Mouse (Mus musculus) neural tube, embryonic 13.5 days (tissue): ENCODE data around the gene Cbs. TPM values are rescaled to one million over a fixed set of nuclear protein-coding genes. Genes with fewer than 3 reads are reported as not detected.
A peak's percentile ranks its signal among the peaks of the same experiment; 100 is the strongest.

Experiments used
- ATAC-seq: fragments of 200-750 bp; cut with Nextera tagmentation; 2 replicates; pipeline ENCODE4 v1.8.0; 2017; ENCODE audit warnings: low read depth, mild to moderate bottlenecking, moderate TSS enrichment, moderate library complexity
- H3K27ac ChIP-seq: fragments of 300-500 bp; sonication (generic); replicated peaks from 2 replicates; pipeline ENCODE4 v1.5.1; 2015; ENCODE audit warnings: moderate library complexity, mild to moderate bottlenecking, inconsistent platforms
- H3K27me3 ChIP-seq: fragments of 300-500 bp; sonication (generic); 2 replicates; pipeline ENCODE4 v1.6.1; 2015; ENCODE audit warnings: mild to moderate bottlenecking, inconsistent platforms
- H3K36me3 ChIP-seq: fragments of 300-500 bp; sonication (generic); 2 replicates; pipeline ENCODE4 v1.6.1; 2015; ENCODE audit warnings: mild to moderate bottlenecking, inconsistent platforms
- H3K4me1 ChIP-seq: fragments of 300-500 bp; sonication (generic); replicated peaks from 2 replicates; pipeline ENCODE4 v1.6.1; 2015; ENCODE audit warnings: inconsistent platforms
- H3K4me2 ChIP-seq: fragments of 300-500 bp; sonication (generic); 2 replicates; pipeline ENCODE4 v1.6.1; 2015; ENCODE audit warnings: inconsistent platforms, mild to moderate bottlenecking, moderate library complexity
- H3K4me3 ChIP-seq: fragments of 300-500 bp; sonication (generic); 2 replicates; pipeline ENCODE4 v1.5.1; 2015; ENCODE audit warnings: mild to moderate bottlenecking, inconsistent platforms
- H3K9ac ChIP-seq: fragments of 300-500 bp; sonication (generic); 2 replicates; pipeline ENCODE4 v1.6.1; 2015; ENCODE audit warnings: moderate library complexity, mild to moderate bottlenecking, inconsistent platforms
- H3K9me3 ChIP-seq: fragments of 300-500 bp; sonication (generic); 2 replicates; pipeline ENCODE4 v1.6.1; 2016; ENCODE audit warnings: inconsistent platforms
- WGBS: fragments of 180-500 bp; shearing (Covaris S2); methylation state at CpG from one replicate; pipeline ENCODE4 v1.1.7; 2015; 5-methylcytosine and 5-hydroxymethylcytosine counted together
- polyA plus RNA-seq: library from polyadenylated mRNA; unstranded; fragments of >200 nt; fragmentation: Nextera tagmentation; extraction: Ambion mirVana; gene quantifications from 2 replicates; pipeline ENCODE4 v1.2.1, GENCODE M21; 2015

The Cbs gene
- polyA plus RNA-seq: 6.9 and 8.3 TPM in 2 replicates

GRCm38 (mm10) chr17:31636942-31637811, at the start of gene Cbs:
Cbs (minus strand) TSS chr17:31637238.
- WGBS: 3% methylated on average over 59 of the region's 61 CpGs

GRCm38 (mm10) chr17:31686225-31686564, 49.2 kb upstream of the Cbs start:
- Histone ChIP-seq H3K4me1 (peaks cover 14% of the 10 kb centered on the region), H3K4me2 (no peak overlapping the region), H3K9ac (peak overlapping the region; percentile 41), H3K9me3 (no peaks in the 10 kb centered on the region), H3K4me3 (no peak overlapping the region), H3K36me3 (no peaks in the 10 kb centered on the region), H3K27me3 (no peaks in the 10 kb centered on the region), H3K27ac (peak overlapping the region; percentile 72)
- peak; percentile 8; the same call in 1 of the 2 replicates for ATAC-seq
- WGBS: 49% methylated on average over 3 of the region's 3 CpGs

More at GRCm38 (mm10) chr17:31636942-31637811, at the start of gene Cbs:
- Histone ChIP-seq H3K9ac (peak within 1 kb of the TSS; percentile 70), H3K36me3 (no peaks in the 10 kb centered on the region), H3K27ac (peak within 1 kb of the TSS; percentile 63), H3K9me3 (no peaks in the 10 kb centered on the region), H3K4me3 (peak within 1 kb of the TSS; percentile 53), H3K4me2 (peak within 1 kb of the TSS; percentile 95), H3K4me1 (peaks cover 24% of the 10 kb centered on the region), H3K27me3 (peaks cover 32% of the 10 kb centered on the region)
- ATAC-seq: peak; percentile 82

- H3K9ac ChIP-seq: peak overlapping the region; percentile 41
- H3K4me2 ChIP-seq: 0 out of 2 replicates have a peak overlapping the region, but pooled peaks have one; percentile 0
- no peaks in the 10 kb centered on the region for H3K36me3 ChIP-seq
- H3K9me3 ChIP-seq: no peaks in the 10 kb centered on the region
- H3K27ac ChIP-seq: peak overlapping the region; percentile 72
- peaks cover 14% of the 10 kb centered on the region for H3K4me1 ChIP-seq
- WGBS: 12% methylated on average over 17 of the region's 17 CpGs
- ATAC-seq: peak; percentile 85
- H3K27me3 ChIP-seq: no peaks in the 10 kb centered on the region
- H3K4me3 ChIP-seq: no peak overlapping the region
Measured at GRCm38 (mm10) chr17:31685514-31686224, 48.6 kb upstream of the Cbs start.

- no peaks in the 10 kb centered on the region for H3K27me3 ChIP-seq
- H3K4me1 ChIP-seq: peaks cover 4% of the 10 kb centered on the region; the same call in 1 of the 2 replicates
- 69% methylated on average over 2 of the region's 2 CpGs for WGBS
- H3K4me2 ChIP-seq: no peak overlapping the region
- no peak overlapping the region for H3K4me3 ChIP-seq
- no peak overlapping the region for H3K9ac ChIP-seq
- H3K27ac ChIP-seq: no peak overlapping the region
- ATAC-seq: no peak
- H3K9me3 ChIP-seq: no peaks in the 10 kb centered on the region
- H3K36me3 ChIP-seq: no peaks in the 10 kb centered on the region
Measured at GRCm38 (mm10) chr17:31680450-31680849, 43.4 kb upstream of the Cbs start.

- H3K36me3 ChIP-seq: no peaks in the 10 kb centered on the region
- WGBS: 93% methylated on average over 8 of the region's 8 CpGs
- H3K9me3 ChIP-seq: no peaks in the 10 kb centered on the region
- no peak within 1 kb of the TSS for H3K9ac ChIP-seq
- no peak within 1 kb of the TSS for H3K27ac ChIP-seq
- ATAC-seq: no peak
- no peaks in the 10 kb centered on the region for H3K4me1 ChIP-seq
- no peak within 1 kb of the TSS for H3K4me3 ChIP-seq
- H3K27me3 ChIP-seq: no peaks in the 10 kb centered on the region
- no peak within 1 kb of the TSS for H3K4me2 ChIP-seq
Measured at GRCm38 (mm10) chr17:31677507-31677906, 40.5 kb upstream of the Cbs start, which contains the start of gene Cryaa. Cryaa (plus strand) TSS chr17:31677807.

- ATAC-seq: no peak
- 82% methylated on average over 1 of the region's 1 CpGs for WGBS
Measured at GRCm38 (mm10) chr17:31674426-31674825, 37.4 kb upstream of the Cbs start.

GRCm38 (mm10) chr17:31672279-31672678, 35.2 kb upstream of the Cbs start:
- Histone ChIP-seq H3K27me3 (no peaks in the 10 kb centered on the region), H3K9me3 (no peaks in the 10 kb centered on the region), H3K9ac (no peak overlapping the region), H3K36me3 (no peaks in the 10 kb centered on the region), H3K4me2 (no peak overlapping the region), H3K27ac (no peak overlapping the region), H3K4me3 (no peak overlapping the region), H3K4me1 (peaks cover 8% of the 10 kb centered on the region)
- 91% methylated on average over 12 of the region's 12 CpGs for WGBS
- ATAC-seq: no peak

More at GRCm38 (mm10) chr17:31674426-31674825, 37.4 kb upstream of the Cbs start:
- Histone ChIP-seq H3K9me3 (no peaks in the 10 kb centered on the region), H3K4me3 (no peak overlapping the region), H3K36me3 (no peaks in the 10 kb centered on the region), H3K9ac (no peak overlapping the region), H3K27ac (no peak overlapping the region), H3K27me3 (no peaks in the 10 kb centered on the region), H3K4me1 (peaks cover 8% of the 10 kb centered on the region), H3K4me2 (no peak overlapping the region)

GRCm38 (mm10) chr17:31671698-31672097, 34.7 kb upstream of the Cbs start:
- no peaks in the 10 kb centered on the region for H3K27me3 ChIP-seq
- peaks cover 8% of the 10 kb centered on the region for H3K4me1 ChIP-seq
- H3K4me2 ChIP-seq: no peak overlapping the region
- 58% methylated on average over 8 of the region's 8 CpGs for WGBS
- H3K4me3 ChIP-seq: no peak overlapping the region
- ATAC-seq: no peak
- H3K9me3 ChIP-seq: no peaks in the 10 kb centered on the region
- no peak overlapping the region for H3K27ac ChIP-seq
- no peak overlapping the region for H3K9ac ChIP-seq
- H3K36me3 ChIP-seq: no peaks in the 10 kb centered on the region

GRCm38 (mm10) chr17:31670163-31670562, 33.1 kb upstream of the Cbs start:
- 13% methylated on average over 11 of the region's 11 CpGs for WGBS
- ATAC-seq: 0 out of 2 replicates have a peak, but pooled peaks have one; percentile 11

GRCm38 (mm10) chr17:31668306-31668705, 31.3 kb upstream of the Cbs start:
- H3K27me3 ChIP-seq: no peaks in the 10 kb centered on the region
- 81% methylated on average over 9 of the region's 9 CpGs for WGBS
- no peaks in the 10 kb centered on the region for H3K36me3 ChIP-seq
- no peak overlapping the region for H3K4me2 ChIP-seq
- peaks cover 8% of the 10 kb centered on the region for H3K4me1 ChIP-seq
- no peak overlapping the region for H3K4me3 ChIP-seq
- H3K27ac ChIP-seq: no peak overlapping the region
- H3K9ac ChIP-seq: no peak overlapping the region
- no peak for ATAC-seq
- H3K9me3 ChIP-seq: no peaks in the 10 kb centered on the region

More at GRCm38 (mm10) chr17:31670163-31670562, 33.1 kb upstream of the Cbs start:
- Histone ChIP-seq H3K4me3 (no peak overlapping the region), H3K36me3 (no peaks in the 10 kb centered on the region), H3K9ac (no peak overlapping the region), H3K4me1 (peaks cover 8% of the 10 kb centered on the region), H3K9me3 (no peaks in the 10 kb centered on the region), H3K27me3 (no peaks in the 10 kb centered on the region), H3K4me2 (no peak overlapping the region), H3K27ac (0 out of 2 replicates have a peak overlapping the region, but pooled peaks have one; percentile 9)

GRCm38 (mm10) chr17:31664760-31665159, 27.7 kb upstream of the Cbs start:
- H3K4me1 ChIP-seq: no peaks in the 10 kb centered on the region
- no peak overlapping the region for H3K4me2 ChIP-seq
- H3K27me3 ChIP-seq: no peaks in the 10 kb centered on the region
- H3K4me3 ChIP-seq: no peak overlapping the region
- H3K27ac ChIP-seq: no peak overlapping the region
- no peaks in the 10 kb centered on the region for H3K36me3 ChIP-seq
- peak; percentile 57; the same call in 1 of the 2 replicates for ATAC-seq
- WGBS: 13% methylated on average over 4 of the region's 4 CpGs
- no peaks in the 10 kb centered on the region for H3K9me3 ChIP-seq
- H3K9ac ChIP-seq: no peak overlapping the region

- no peak overlapping the region for H3K4me2 ChIP-seq
- no peaks in the 10 kb centered on the region for H3K27me3 ChIP-seq
- no peak overlapping the region for H3K4me3 ChIP-seq
- H3K4me1 ChIP-seq: peaks cover 6% of the 10 kb centered on the region
- H3K27ac ChIP-seq: no peak overlapping the region
- H3K9me3 ChIP-seq: no peaks in the 10 kb centered on the region
- no peak overlapping the region for H3K9ac ChIP-seq
- H3K36me3 ChIP-seq: no peaks in the 10 kb centered on the region
- no peak for ATAC-seq
Measured at GRCm38 (mm10) chr17:31662855-31663254, 25.8 kb upstream of the Cbs start.
